Mouse (Mus musculus) cerebellum, adult 11 months (tissue): ENCODE data around the gene Nt5e.

Source experiments
- DNase-seq: peaks from one replicate; pipeline ENCODE4 v3.0.0; 2022

Nt5e gene

GRCm38 (mm10) chr9:88346857-88347256 is 19.9 kb downstream of the Nt5e start:
- DNase-seq = no peak

- DNase-seq = no peak
These were observed 21.6 kb downstream of the Nt5e start for GRCm38 (mm10) chr9:88348623-88349022.

- no peak for DNase-seq
These were observed 23.3 kb downstream of the Nt5e start for GRCm38 (mm10) chr9:88350317-88350716.

- DNase-seq = no peak
These were observed 24.2 kb downstream of the Nt5e start for GRCm38 (mm10) chr9:88351163-88351562.

GRCm38 (mm10) chr9:88352741-88353140 is 25.7 kb downstream of the Nt5e start:
- DNase-seq = no peak

GRCm38 (mm10) chr9:88353459-88353858 is 26.5 kb downstream of the Nt5e start:
- DNase-seq = no peak

- no peak for DNase-seq
These were observed 30.2 kb downstream of the Nt5e start for GRCm38 (mm10) chr9:88357173-88357572.

- no peak for DNase-seq
These were observed 32.1 kb downstream of the Nt5e start for GRCm38 (mm10) chr9:88359140-88359539.

GRCm38 (mm10) chr9:88361211-88361909 is 34.4 kb downstream of the Nt5e start:
- DNase-seq = no peak

GRCm38 (mm10) chr9:88362055-88362850 is 35.3 kb downstream of the Nt5e start:
- DNase-seq = no peak

- DNase-seq = peak; percentile 82
These were observed 36.1 kb downstream of the Nt5e start for GRCm38 (mm10) chr9:88363102-88363501.

GRCm38 (mm10) chr9:88366308-88366707 is 39.3 kb downstream of the Nt5e start:
- DNase-seq = no peak

GRCm38 (mm10) chr9:88366819-88367218 is 39.8 kb downstream of the Nt5e start:
- no peak for DNase-seq

- DNase-seq = no peak
These were observed 40.3 kb downstream of the Nt5e start for GRCm38 (mm10) chr9:88367322-88367721.

GRCm38 (mm10) chr9:88367751-88368150 is 40.8 kb downstream of the Nt5e start:
- DNase-seq = no peak

GRCm38 (mm10) chr9:88368476-88368875 is 41.5 kb downstream of the Nt5e start:
- DNase-seq = no peak

GRCm38 (mm10) chr9:88369666-88370065 is 42.7 kb downstream of the Nt5e start:
- no peak for DNase-seq

- DNase-seq = no peak
These were observed 44.2 kb downstream of the Nt5e start for GRCm38 (mm10) chr9:88371201-88371600.

GRCm38 (mm10) chr9:88373001-88373400 is 46.0 kb downstream of the Nt5e start:
- DNase-seq = no peak

- DNase-seq = no peak
These were observed 50.5 kb downstream of the Nt5e start for GRCm38 (mm10) chr9:88377483-88377882.

GRCm38 (mm10) chr9:88379057-88379456 is 52.1 kb downstream of the Nt5e start:
- no peak for DNase-seq

GRCm38 (mm10) chr9:88380076-88380475 is 53.1 kb downstream of the Nt5e start:
- no peak for DNase-seq

- DNase-seq = no peak
These were observed 53.5 kb downstream of the Nt5e start for GRCm38 (mm10) chr9:88380542-88380941.

- DNase-seq = no peak
These were observed 61.8 kb downstream of the Nt5e start for GRCm38 (mm10) chr9:88388826-88389225.
